Mouse (Mus musculus): ENCODE measurements around the gene Tmem140. TPM values are rescaled to one million over a fixed set of nuclear protein-coding genes. Genes with fewer than 3 reads are reported as not detected.

The Tmem140 gene
- polyA plus RNA-seq, 1 experiment = 12.0 TPM

- no peak within 1 kb of the TSS for H3ac ChIP-seq (ENCODE audit: control insufficient read depth, insufficient read length)
- no peak within 1 kb of the TSS for H3K4me2 ChIP-seq (ENCODE audit: low read depth)
- H3K4me3 ChIP-seq = no peak within 1 kb of the TSS
- H3K79me2 ChIP-seq (ENCODE audit: control insufficient read depth, insufficient read depth) = no peaks in the 10 kb centered on the region
- no peaks in the 10 kb centered on the region for H3K27me3 ChIP-seq (ENCODE audit: control insufficient read depth, insufficient read depth, insufficient read length)
- TF ChIP-seq MYOG (IDR thresholded peaks at IDR 0.05; ENCODE audit: control insufficient read depth in 1 of 3, insufficient read depth in 1 of 3, insufficient read length in 2 of 3, low read depth in 2 of 3) = no peak
- TF ChIP-seq TCF3 (IDR thresholded peaks at IDR 0.05; ENCODE audit: insufficient read length, low read depth) = no peak
- TF ChIP-seq USF1 (IDR thresholded peaks at IDR 0.05; ENCODE audit: low read depth) = no peak
- no peak for TF ChIP-seq CEBPB (IDR thresholded peaks at IDR 0.05; ENCODE audit: insufficient read depth, poor library complexity, severe bottlenecking)
- TF ChIP-seq POLR2A (IDR thresholded peaks at IDR 0.05; ENCODE audit: insufficient read length, low read depth) = no peak
- H3K36me3 ChIP-seq (ENCODE audit: control insufficient read depth, insufficient read depth) = no peaks in the 10 kb centered on the region
These were observed 57.0 kb downstream of the Tmem140 start, which contains the start of gene Stra8 for GRCm38 (mm10) chr6:34919956-34920355. TSS of gene Stra8 (plus strand) at chr6:34920163.

GRCm38 (mm10) chr6:34920631-34921030 is 57.7 kb downstream of the Tmem140 start:
- no peak overlapping the region for H3K4me3 ChIP-seq
- H3ac ChIP-seq (ENCODE audit: control insufficient read depth, insufficient read length) = no peak overlapping the region
- TF ChIP-seq REST (IDR thresholded peaks at IDR 0.05; ENCODE audit: insufficient read depth, insufficient read length) (no peak), TCF3 (IDR thresholded peaks at IDR 0.05; ENCODE audit: insufficient read length, low read depth) (no peak), USF1 (IDR thresholded peaks at IDR 0.05; ENCODE audit: low read depth) (no peak), MYOG (IDR thresholded peaks at IDR 0.05; ENCODE audit: control insufficient read depth in 1 of 3, insufficient read depth in 1 of 3, insufficient read length in 2 of 3, low read depth in 2 of 3) (no peak), MAX (IDR thresholded peaks at IDR 0.05; ENCODE audit: low read depth) (no peak), POLR2AphosphoS2 (IDR thresholded peaks at IDR 0.05; ENCODE audit: insufficient read length, low read depth) (no peak), MYOD1 (IDR thresholded peaks at IDR 0.05; ENCODE audit: control insufficient read depth in 1 of 3, insufficient read length in 2 of 3, low read depth in 2 of 3) (no peak), CEBPB (IDR thresholded peaks at IDR 0.05; ENCODE audit: insufficient read depth, poor library complexity, severe bottlenecking) (no peak), SRF (IDR thresholded peaks at IDR 0.05; ENCODE audit: control insufficient read depth, insufficient read length, low read depth) (no peak), TCF12 (IDR thresholded peaks at IDR 0.05; ENCODE audit: insufficient read depth, poor library complexity, severe bottlenecking) (no peak), E2F4 (IDR thresholded peaks at IDR 0.05; ENCODE audit: insufficient read depth) (no peak), POLR2A (IDR thresholded peaks at IDR 0.05; ENCODE audit: insufficient read length, low read depth) (no peak)
- no peaks in the 10 kb centered on the region for H3K36me3 ChIP-seq (ENCODE audit: control insufficient read depth, insufficient read depth)
- H3K79me2 ChIP-seq (ENCODE audit: control insufficient read depth, insufficient read depth) = no peaks in the 10 kb centered on the region
- no peak overlapping the region for H3K4me2 ChIP-seq (ENCODE audit: low read depth)
- no peaks in the 10 kb centered on the region for H3K27me3 ChIP-seq (ENCODE audit: control insufficient read depth, insufficient read depth, insufficient read length)

- H3K4me3 ChIP-seq = no peak overlapping the region
- H3K27me3 ChIP-seq (ENCODE audit: control insufficient read depth, insufficient read depth, insufficient read length) = no peaks in the 10 kb centered on the region
- TF ChIP-seq POLR2AphosphoS2 (IDR thresholded peaks at IDR 0.05; ENCODE audit: insufficient read length, low read depth) (no peak), E2F4 (IDR thresholded peaks at IDR 0.05; ENCODE audit: insufficient read depth) (no peak), USF1 (IDR thresholded peaks at IDR 0.05; ENCODE audit: low read depth) (no peak)
- H3K4me2 ChIP-seq (ENCODE audit: low read depth) = no peak overlapping the region
- no peaks in the 10 kb centered on the region for H3K79me2 ChIP-seq (ENCODE audit: control insufficient read depth, insufficient read depth)
- no peak overlapping the region for H3ac ChIP-seq (ENCODE audit: control insufficient read depth, insufficient read length)
- H3K36me3 ChIP-seq (ENCODE audit: control insufficient read depth, insufficient read depth) = no peaks in the 10 kb centered on the region
These were observed 59.0 kb downstream of the Tmem140 start for GRCm38 (mm10) chr6:34921941-34922340.

Other genes with a start within 250 kb of the Tmem140 start
- gene Agbl3, start 82.7 kb upstream of the Tmem140 start, polyA plus RNA-seq (2012; fragmentation: generic; extraction: Trizol) = 3.6 TPM
- 8.0 TPM for gene Cyren, start 14.9 kb downstream of the Tmem140 start, polyA plus RNA-seq (2012; fragmentation: generic; extraction: Trizol)
- gene Wdr91, start 47.7 kb downstream of the Tmem140 start, polyA plus RNA-seq (2012; fragmentation: generic; extraction: Trizol) = 12.9 TPM
- gene Stra8, start 57.0 kb downstream of the Tmem140 start, polyA plus RNA-seq (2012; fragmentation: generic; extraction: Trizol) = not detected
- 0.07 TPM for gene Slc23a4, start 125.3 kb downstream of the Tmem140 start, polyA plus RNA-seq (2012; fragmentation: generic; extraction: Trizol)